Mouse (Mus musculus): Measurements from ENCODE around the gene Lrfn1.

- TF ChIP-seq CTCF (IDR thresholded peaks at IDR 0.05) (no peak), EP300 (IDR thresholded peaks at IDR 0.05) (no peak)
These were observed 53.8 kb downstream of the Lrfn1 start for GRCm38 (mm10) chr7:28505585-28505984.
